Mouse (Mus musculus) kidney, postnatal 0 days (tissue): ENCODE data around the gene Itm2b. TPM values are rescaled to one million over a fixed set of nuclear protein-coding genes. Genes with fewer than 3 reads are reported as not detected.

Experiments
- ATAC-seq: fragments of 200-750 bp; cut with Nextera tagmentation; replicated peaks from 2 replicates; pipeline ENCODE4 v1.8.0; 2017; ENCODE audit warnings: low read depth, moderate number of reproducible peaks, moderate TSS enrichment, moderate library complexity; ENCODE audit not compliant: low FRiP score
- DNase-seq: peaks from one replicate; pipeline ENCODE4 v3.0.0-alpha.2; 2016; ENCODE audit warnings: low spot score
- H3K27ac ChIP-seq: fragments of 300-500 bp; sonication (generic); 2 replicates; pipeline ENCODE4 v1.5.1; 2014; ENCODE audit warnings: mild to moderate bottlenecking
- H3K27me3 ChIP-seq: fragments of 300-500 bp; sonication (generic); 2 replicates; pipeline ENCODE4 v1.6.1; 2014; ENCODE audit warnings: low read length, mixed read lengths; ENCODE audit not compliant: insufficient read depth
- H3K36me3 ChIP-seq: fragments of 300-500 bp; sonication (generic); 2 replicates; pipeline ENCODE4 v1.6.1; 2014; ENCODE audit warnings: low read length, mixed read lengths; ENCODE audit not compliant: insufficient read depth
- H3K4me1 ChIP-seq: fragments of 300-500 bp; sonication (generic); replicated peaks from 2 replicates; pipeline ENCODE4 v1.6.1; 2014; ENCODE audit warnings: antibody characterized with exemption, low read length, mixed read lengths; ENCODE audit not compliant: insufficient read depth
- H3K4me2 ChIP-seq: fragments of 300-500 bp; sonication (generic); 2 replicates; pipeline ENCODE4 v1.6.1; 2014; ENCODE audit warnings: mild to moderate bottlenecking, low read length, moderate library complexity, mixed read lengths
- H3K4me3 ChIP-seq: fragments of 300-500 bp; sonication (generic); replicated peaks from 2 replicates; pipeline ENCODE4 v1.5.1; 2014; ENCODE audit warnings: low read depth, low read length
- H3K9ac ChIP-seq: fragments of 300-500 bp; sonication (generic); 2 replicates; pipeline ENCODE4 v1.6.1; 2014; ENCODE audit warnings: low read depth, low read length
- H3K9me3 ChIP-seq: fragments of 300-500 bp; sonication (generic); replicated peaks from 2 replicates; pipeline ENCODE4 v1.6.1; 2016; ENCODE audit warnings: low read length, inconsistent platforms, mixed read lengths
- CTCF ChIP-seq: IDR thresholded peaks from 2 replicates; pipeline ENCODE4 v1.5.1; 2016; ENCODE audit warnings: antibody characterized with exemption, low read depth, mild to moderate bottlenecking, moderate library complexity
- WGBS: fragments of 180-500 bp; shearing (Covaris S2); extraction: QIAGEN DNeasy Blood & Tissue Kit; methylation state at CpG from one replicate; pipeline ENCODE4 v1.1.7; 2014; 5-methylcytosine and 5-hydroxymethylcytosine counted together
- polyA plus RNA-seq: library from polyadenylated mRNA; unstranded; fragments of >200 nt; fragmentation: Nextera tagmentation; extraction: Ambion mirVana; gene quantifications from 2 replicates; pipeline ENCODE4 v1.2.1, GENCODE M21; 2015

Itm2b gene
- polyA plus RNA-seq, 1 experiment from 2014 or later: 1,975 TPM

- 63% methylated on average over 4 of the region's 4 CpGs for whole genome bisulfite sequencing
- no peaks in the 10 kb centered on the region for H3K27me3 ChIP-seq
- no peak for TF ChIP-seq CTCF
- H3K9me3 ChIP-seq: no peaks in the 10 kb centered on the region
- ATAC-seq: no peak
- H3K9ac ChIP-seq: no peak overlapping the region
- H3K4me1 ChIP-seq: peaks cover 16% of the 10 kb centered on the region
- no peak for DNase-seq
- H3K36me3 ChIP-seq: peaks cover 44% of the 10 kb centered on the region
- H3K4me2 ChIP-seq: no peak overlapping the region
- no peak overlapping the region for H3K4me3 ChIP-seq
- H3K27ac ChIP-seq: peak overlapping the region; percentile 54; the same call in 1 of the 2 replicates
Observed at GRCm38 (mm10) chr14:73369634-73370033, 15.5 kb downstream of the Itm2b start.

- Histone ChIP-seq H3K4me2 (no peak overlapping the region), H3K4me1 (peaks cover 10% of the 10 kb centered on the region), H3K4me3 (no peak overlapping the region), H3K9me3 (no peaks in the 10 kb centered on the region), H3K27me3 (no peaks in the 10 kb centered on the region), H3K27ac (no peak overlapping the region), H3K9ac (no peak overlapping the region), H3K36me3 (peaks cover 50% of the 10 kb centered on the region)
- TF ChIP-seq CTCF: no peak
- no peak for ATAC-seq
- DNase-seq: no peak
- WGBS: 85% methylated on average over 13 of the region's 13 CpGs
Observed at GRCm38 (mm10) chr14:73368966-73369365, 16.1 kb downstream of the Itm2b start.

- H3K4me3 ChIP-seq: no peak overlapping the region
- H3K9me3 ChIP-seq: no peaks in the 10 kb centered on the region
- H3K4me2 ChIP-seq: no peak overlapping the region
- H3K9ac ChIP-seq: no peak overlapping the region
- H3K27ac ChIP-seq: no peak overlapping the region
- H3K27me3 ChIP-seq: no peaks in the 10 kb centered on the region
- no peak for DNase-seq
- TF ChIP-seq CTCF: no peak
- peaks cover 5% of the 10 kb centered on the region for H3K4me1 ChIP-seq
- H3K36me3 ChIP-seq: peaks cover 57% of the 10 kb centered on the region
- 91% methylated on average over 13 of the region's 13 CpGs for WGBS
- ATAC-seq: no peak
Observed at GRCm38 (mm10) chr14:73368221-73368620, 16.9 kb downstream of the Itm2b start.

- Histone ChIP-seq H3K9me3 (no peaks in the 10 kb centered on the region), H3K4me2 (no peak overlapping the region), H3K9ac (no peak overlapping the region), H3K4me3 (no peak overlapping the region), H3K4me1 (no peaks in the 10 kb centered on the region), H3K36me3 (peaks cover 65% of the 10 kb centered on the region), H3K27ac (no peak overlapping the region), H3K27me3 (no peaks in the 10 kb centered on the region)
- no peak for DNase-seq
- 87% methylated on average over 11 of the region's 11 CpGs for WGBS
- ATAC-seq: no peak
- no peak for TF ChIP-seq CTCF
Observed at GRCm38 (mm10) chr14:73366278-73366677, 18.8 kb downstream of the Itm2b start.

GRCm38 (mm10) chr14:73363782-73364181 is 21.3 kb downstream of the Itm2b start:
- TF ChIP-seq CTCF: no peak
- Histone ChIP-seq H3K36me3 (peaks cover 88% of the 10 kb centered on the region), H3K27me3 (no peaks in the 10 kb centered on the region), H3K4me1 (no peaks in the 10 kb centered on the region), H3K9me3 (no peaks in the 10 kb centered on the region), H3K27ac (no peak overlapping the region), H3K4me3 (no peak overlapping the region), H3K4me2 (no peak overlapping the region), H3K9ac (no peak overlapping the region)
- ATAC-seq (no peak), DNase-seq (no peak)
- 96% methylated on average over 11 of the region's 11 CpGs for WGBS

GRCm38 (mm10) chr14:73354700-73355099 is 30.4 kb downstream of the Itm2b start:
- Histone ChIP-seq H3K27me3 (no peaks in the 10 kb centered on the region), H3K4me1 (no peaks in the 10 kb centered on the region), H3K4me2 (no peak overlapping the region), H3K36me3 (peaks cover 42% of the 10 kb centered on the region), H3K9me3 (no peaks in the 10 kb centered on the region), H3K4me3 (no peak overlapping the region), H3K27ac (no peak overlapping the region), H3K9ac (no peak overlapping the region)
- WGBS: 93% methylated on average over 8 of the region's 8 CpGs
- ATAC-seq (no peak), DNase-seq (no peak)
- no peak for TF ChIP-seq CTCF

- H3K9ac ChIP-seq: no peak overlapping the region
- peaks cover 5% of the 10 kb centered on the region; the same call in 1 of the 2 replicates for H3K4me1 ChIP-seq
- no peaks in the 10 kb centered on the region for H3K9me3 ChIP-seq
- H3K27me3 ChIP-seq: no peaks in the 10 kb centered on the region
- peaks cover 9% of the 10 kb centered on the region; the same call in 1 of the 2 replicates for H3K36me3 ChIP-seq
- H3K4me2 ChIP-seq: no peak overlapping the region
- TF ChIP-seq CTCF: no peak
- H3K4me3 ChIP-seq: no peak overlapping the region
- H3K27ac ChIP-seq: peak overlapping the region; percentile 74; the same call in 1 of the 2 replicates
- DNase-seq (peak; percentile 47), ATAC-seq (peak; percentile 75)
- 63% methylated on average over 5 of the region's 5 CpGs for WGBS
Observed at GRCm38 (mm10) chr14:73351118-73351517, 34.0 kb downstream of the Itm2b start.
